Mouse (Mus musculus) liver, adult 2 months (tissue): Measurements from ENCODE around the gene Mcoln1. TPM values are rescaled to one million over a fixed set of nuclear protein-coding genes. Genes with fewer than 3 reads are reported as not detected.

Experiments used
- DNase-seq: peaks from one replicate; pipeline ENCODE4 v3.0.0-alpha.2; 2011; ENCODE audit warnings: low read depth, low spot score; ENCODE audit errors: extremely low read depth
- H3K27ac ChIP-seq: fragments of 200-500 bp; replicated peaks from 2 replicates; pipeline ENCODE4 v1.5.1; 2012; ENCODE audit warnings: low read depth, mild to moderate bottlenecking, control low read depth, inconsistent platforms, low read length; ENCODE audit not compliant: insufficient read depth
- H3K27me3 ChIP-seq: fragments of 200-500 bp; 2 replicates; pipeline ENCODE4 v1.6.1; 2012; ENCODE audit warnings: mild to moderate bottlenecking, moderate library complexity, low read length, inconsistent platforms; ENCODE audit not compliant: control insufficient read depth, insufficient read depth
- H3K36me3 ChIP-seq: fragments of 200-500 bp; 2 replicates; pipeline ENCODE4 v1.6.1; 2012; ENCODE audit warnings: low read length, inconsistent platforms; ENCODE audit not compliant: control insufficient read depth, insufficient read depth
- H3K4me1 ChIP-seq: fragments of 200-500 bp; 2 replicates; pipeline ENCODE4 v1.6.1; 2011; ENCODE audit warnings: low read length; ENCODE audit not compliant: control insufficient read depth, insufficient read depth
- H3K4me3 ChIP-seq: fragments of 200-500 bp; 2 replicates; pipeline ENCODE4 v1.5.1; 2011; ENCODE audit warnings: low read depth, mild to moderate bottlenecking, control low read depth, low read length, moderate library complexity; ENCODE audit not compliant: insufficient read depth
- H3K79me2 ChIP-seq: fragments of 200-500 bp; 2 replicates; pipeline ENCODE4 v1.6.1; 2012; ENCODE audit warnings: inconsistent platforms, mild to moderate bottlenecking, low read length, moderate library complexity; ENCODE audit not compliant: control insufficient read depth, insufficient read depth
- H3K9ac ChIP-seq: fragments of 200-500 bp; 2 replicates; pipeline ENCODE4 v1.6.1; 2012; ENCODE audit warnings: low read depth, mild to moderate bottlenecking, control low read depth, inconsistent platforms, low read length
- CTCF ChIP-seq: fragments of 200-500 bp; IDR thresholded peaks from 2 replicates; pipeline ENCODE4 v1.5.1; 2011; ENCODE audit warnings: low read depth, low read length, control low read depth
- POLR2A ChIP-seq: fragments of 200-500 bp; IDR thresholded peaks from 2 replicates; pipeline ENCODE4 v1.6.1; 2011; ENCODE audit warnings: low read length, control low read depth; ENCODE audit not compliant: insufficient read depth; ENCODE audit errors: extremely low read depth
- WGBS: fragments of 180-500 bp; shearing (Covaris S2); methylation state at CpG from one replicate; pipeline ENCODE4 v1.1.7; 2018; 5-methylcytosine and 5-hydroxymethylcytosine counted together
- polyA plus RNA-seq: library from polyadenylated mRNA; depleted of rRNA; stranded (reverse); fragments of >200 nt; gene quantifications from 2 replicates; pipeline ENCODE4 v1.2.3, GENCODE M21; 2012; rRNA removed
- total RNA-seq: library from RNA; depleted of rRNA; stranded (reverse); fragments of >200 nt; gene quantifications from 2 replicates; pipeline ENCODE4 v1.2.3, GENCODE M21; 2014; rRNA removed

Gene Mcoln1
- total and polyA plus RNA-seq, 2 experiments = 38.1 to 227 TPM

DNA sequence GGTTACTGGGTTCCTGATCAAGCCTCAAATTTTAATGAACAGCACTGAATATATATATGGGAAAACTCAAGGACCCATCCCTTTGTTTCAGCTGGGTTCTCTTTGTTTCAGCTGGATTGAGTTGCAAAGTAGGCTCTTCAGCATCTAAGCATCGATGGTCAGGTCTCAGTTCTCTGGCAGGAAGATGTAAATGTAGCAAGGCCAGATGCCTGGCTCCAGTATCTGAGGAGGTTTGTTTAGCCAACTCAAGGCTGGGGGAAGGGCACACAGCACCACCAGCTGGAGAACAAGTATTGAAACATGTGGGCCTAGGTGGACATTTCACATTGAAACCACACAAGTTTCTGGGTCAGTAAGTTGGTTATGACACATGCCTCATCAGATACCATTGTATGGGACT lies 52.0 kb downstream of the Mcoln1 start:
- WGBS = 87% methylated on average over 1 of the region's 1 CpGs
- no peak for DNase-seq

GRCm38 (mm10) chr8:3556114-3556513 lies 55.9 kb downstream of the Mcoln1 start:
- TF ChIP-seq POLR2A (no peak), CTCF (no peak)
- Histone ChIP-seq H3K9ac (no peak overlapping the region), H3K4me3 (no peak overlapping the region), H3K36me3 (no peaks in the 10 kb centered on the region), H3K79me2 (no peaks in the 10 kb centered on the region), H3K4me1 (no peaks in the 10 kb centered on the region), H3K27ac (no peak overlapping the region), H3K27me3 (no peaks in the 10 kb centered on the region)
- 58% methylated on average over 4 of the region's 4 CpGs for WGBS
- DNase-seq = no peak

More for the DNA sequence above, 52.0 kb downstream of the Mcoln1 start:
- Histone ChIP-seq H3K27me3 (no peaks in the 10 kb centered on the region), H3K36me3 (no peaks in the 10 kb centered on the region), H3K27ac (no peak overlapping the region), H3K9ac (no peak overlapping the region), H3K79me2 (no peaks in the 10 kb centered on the region), H3K4me3 (no peak overlapping the region), H3K4me1 (no peaks in the 10 kb centered on the region)
- TF ChIP-seq CTCF (no peak), POLR2A (no peak)

Other genes with a start within 250 kb of the Mcoln1 start
- gene Insr, start 220.8 kb upstream of the Mcoln1 start, total RNA-seq = 70.0 and 89.0 TPM in 2 replicates
- 28.5 and 30.3 TPM in 2 replicates for gene Insr, start 220.8 kb upstream of the Mcoln1 start, polyA plus RNA-seq
- gene A430078G23Rik, start 147.0 kb upstream of the Mcoln1 start, total RNA-seq = 0.34 and 0.74 TPM in 2 replicates
- gene A430078G23Rik, start 147.0 kb upstream of the Mcoln1 start, polyA plus RNA-seq = 0.11 and 0.53 TPM in 2 replicates
- gene Arhgef18, start 107.5 kb upstream of the Mcoln1 start, total RNA-seq = 9.7 and 10.7 TPM in 2 replicates
- gene Arhgef18, start 107.5 kb upstream of the Mcoln1 start, polyA plus RNA-seq = 15.6 and 15.8 TPM in 2 replicates
- 23.0 and 27.8 TPM in 2 replicates for gene Pex11g, start 32.8 kb upstream of the Mcoln1 start, total RNA-seq
- 51.2 and 52.4 TPM in 2 replicates for gene Pex11g, start 32.8 kb upstream of the Mcoln1 start, polyA plus RNA-seq
- gene Tex45, start 29.6 kb upstream of the Mcoln1 start, total RNA-seq = 0.07 TPM in 1 of 2 replicates, not detected in the other
- 0.28 TPM in 1 of 2 replicates, not detected in the other for gene Tex45, start 29.6 kb upstream of the Mcoln1 start, polyA plus RNA-seq
- gene Zfp358, start 7.3 kb upstream of the Mcoln1 start, total RNA-seq = 2.7 and 4.4 TPM in 2 replicates
- gene Zfp358, start 7.3 kb upstream of the Mcoln1 start, polyA plus RNA-seq = 20.8 and 25.9 TPM in 2 replicates
- 14.4 and 15.9 TPM in 2 replicates for gene Pnpla6, start 14.9 kb downstream of the Mcoln1 start, total RNA-seq
- gene Pnpla6, start 14.9 kb downstream of the Mcoln1 start, polyA plus RNA-seq = 25.8 and 36.5 TPM in 2 replicates
- 5.9 and 7.4 TPM in 2 replicates for gene C330021F23Rik, start 67.5 kb downstream of the Mcoln1 start, total RNA-seq
- 9.0 and 10.0 TPM in 2 replicates for gene C330021F23Rik, start 67.5 kb downstream of the Mcoln1 start, polyA plus RNA-seq
- 4.1 and 6.5 TPM in 2 replicates for gene Camsap3, start 86.8 kb downstream of the Mcoln1 start, total RNA-seq
- 12.8 and 19.6 TPM in 2 replicates for gene Camsap3, start 86.8 kb downstream of the Mcoln1 start, polyA plus RNA-seq
- gene Xab2, start 120.9 kb downstream of the Mcoln1 start, total RNA-seq = 14.9 and 15.2 TPM in 2 replicates
- gene Xab2, start 120.9 kb downstream of the Mcoln1 start, polyA plus RNA-seq = 21.1 and 26.8 TPM in 2 replicates
- 26.1 and 28.1 TPM in 2 replicates for gene Pet100, start 121.1 kb downstream of the Mcoln1 start, total RNA-seq
- 12.2 and 12.8 TPM in 2 replicates for gene Pet100, start 121.1 kb downstream of the Mcoln1 start, polyA plus RNA-seq
- not detected in 2 replicates for gene Pcp2, start 125.1 kb downstream of the Mcoln1 start, total RNA-seq
- not detected in 2 replicates for gene Pcp2, start 125.1 kb downstream of the Mcoln1 start, polyA plus RNA-seq
- gene Stxbp2, start 130.5 kb downstream of the Mcoln1 start, total RNA-seq = 33.6 and 37.5 TPM in 2 replicates
- 54.0 and 78.2 TPM in 2 replicates for gene Stxbp2, start 130.5 kb downstream of the Mcoln1 start, polyA plus RNA-seq
- gene Retn, start 155.3 kb downstream of the Mcoln1 start, total RNA-seq = 0.09 and 0.54 TPM in 2 replicates
- not detected in 2 replicates for gene Retn, start 155.3 kb downstream of the Mcoln1 start, polyA plus RNA-seq
- gene Mcemp1, start 165.3 kb downstream of the Mcoln1 start, total RNA-seq = 0.28 TPM in 1 of 2 replicates, not detected in the other
- gene Mcemp1, start 165.3 kb downstream of the Mcoln1 start, polyA plus RNA-seq = 0.11 TPM in 1 of 2 replicates, not detected in the other
- 1.9 and 2.6 TPM in 2 replicates for gene Fcor, start 171.9 kb downstream of the Mcoln1 start, total RNA-seq
- gene Fcor, start 171.9 kb downstream of the Mcoln1 start, polyA plus RNA-seq = 1.1 and 5.7 TPM in 2 replicates
- gene Trappc5, start 175.8 kb downstream of the Mcoln1 start, total RNA-seq = 15.3 and 18.3 TPM in 2 replicates
- gene Trappc5, start 175.8 kb downstream of the Mcoln1 start, polyA plus RNA-seq = 22.5 and 25.0 TPM in 2 replicates
- 0.09 and 0.27 TPM in 2 replicates for gene Fcer2a, start 193.7 kb downstream of the Mcoln1 start, total RNA-seq
- 0.49 and 0.51 TPM in 2 replicates for gene Fcer2a, start 193.7 kb downstream of the Mcoln1 start, polyA plus RNA-seq
- 100 and 133 TPM in 2 replicates for gene Clec4g, start 220.2 kb downstream of the Mcoln1 start, total RNA-seq
- 48.9 and 57.7 TPM in 2 replicates for gene Clec4g, start 220.2 kb downstream of the Mcoln1 start, polyA plus RNA-seq
- 0.09 and 0.40 TPM in 2 replicates for gene Cd209a, start 248.5 kb downstream of the Mcoln1 start, total RNA-seq
- gene Cd209a, start 248.5 kb downstream of the Mcoln1 start, polyA plus RNA-seq = 0.28 and 0.41 TPM in 2 replicates